Mouse (Mus musculus): ENCODE data around the gene Ehd1. TPM values are rescaled to one million over a fixed set of nuclear protein-coding genes. Genes with fewer than 3 reads are reported as not detected.

The Ehd1 gene
- 100 to 1,000 TPM; 104 to 106 TPM for total RNA-seq (2021)
- long read RNA-seq, experiment 1, transcript Ehd1-201 (5 exons, 3,353 nt), result major isoform, 168 of 199 reads
- long read RNA-seq, experiment 1, partial matches to known transcripts, result 4 of 199 reads
- long read RNA-seq, experiment 1, other reads (novel, unspliced or antisense), result 25 of 199 reads
- long read RNA-seq, experiment 2, transcript Ehd1-201 (5 exons, 3,353 nt), result major isoform, 113 of 130 reads
- long read RNA-seq, experiment 2, partial matches to known transcripts, result 3 of 130 reads
- long read RNA-seq, experiment 2, other reads (novel, unspliced or antisense), result 14 of 130 reads

GRCm38 (mm10) chr19:6276426-6277421 lies at the start of gene Ehd1:
Gene Ehd1, plus strand, starts transcription at chr19:6276725.
- DNase-seq, result peak; percentile 98

- DNase-seq, result peak; percentile 64
Measured at GRCm38 (mm10) chr19:6226763-6227162, 49.8 kb upstream of the Ehd1 start.

GRCm38 (mm10) chr19:6227864-6228263 lies 48.7 kb upstream of the Ehd1 start:
- DNase-seq, result no peak

GRCm38 (mm10) chr19:6230411-6230810 lies 46.1 kb upstream of the Ehd1 start:
- peak; percentile 82 for DNase-seq

GRCm38 (mm10) chr19:6231036-6231435 lies 45.5 kb upstream of the Ehd1 start:
- peak; percentile 56 for DNase-seq

- no peak for DNase-seq
Measured at GRCm38 (mm10) chr19:6233647-6234046, 42.9 kb upstream of the Ehd1 start.

- peak; percentile 62 for DNase-seq
Measured at GRCm38 (mm10) chr19:6234337-6235083, 42.0 kb upstream of the Ehd1 start.

GRCm38 (mm10) chr19:6235084-6236052 lies 41.2 kb upstream of the Ehd1 start, which contains the start of gene Ppp2r5b:
Gene Ppp2r5b, minus strand, starts transcription at chr19:6235872.
- peak; percentile 97 for DNase-seq

- peak; percentile 93 for DNase-seq
Measured at GRCm38 (mm10) chr19:6236053-6236441, 40.5 kb upstream of the Ehd1 start.

- no peak for DNase-seq
Measured at GRCm38 (mm10) chr19:6236842-6237241, 39.7 kb upstream of the Ehd1 start.

GRCm38 (mm10) chr19:6238740-6239139 lies 37.8 kb upstream of the Ehd1 start:
- DNase-seq, result no peak

- DNase-seq, result no peak
Measured at GRCm38 (mm10) chr19:6240136-6240535, 36.4 kb upstream of the Ehd1 start.

- DNase-seq, result no peak
Measured at GRCm38 (mm10) chr19:6240725-6241124, 35.8 kb upstream of the Ehd1 start.

GRCm38 (mm10) chr19:6241274-6242107 lies 35.0 kb upstream of the Ehd1 start, which contains the start of gene Atg2a:
Gene Atg2a, plus strand, starts transcription at chr19:6241668.
- peak; percentile 99 for DNase-seq

- DNase-seq, result peak; percentile 63
Measured at GRCm38 (mm10) chr19:6242281-6242680, 34.2 kb upstream of the Ehd1 start.

GRCm38 (mm10) chr19:6243226-6243625 lies 33.3 kb upstream of the Ehd1 start:
- DNase-seq, result no peak

GRCm38 (mm10) chr19:6245806-6246205 lies 30.7 kb upstream of the Ehd1 start:
- no peak for DNase-seq

GRCm38 (mm10) chr19:6247526-6248300 lies 28.8 kb upstream of the Ehd1 start:
- DNase-seq, result no peak

GRCm38 (mm10) chr19:6253021-6253420 lies 23.5 kb upstream of the Ehd1 start:
- DNase-seq, result no peak
